Mouse (Mus musculus) stomach, postnatal 0 days (tissue): ENCODE measurements around the gene Rbp4.
A peak's percentile ranks its signal among the peaks of the same experiment; 100 is the strongest.

ENCODE experiments used
- CTCF ChIP-seq: IDR thresholded peaks from 2 replicates; pipeline ENCODE4 v1.5.1; 2016; ENCODE audit warnings: antibody characterized with exemption, low read depth, mild to moderate bottlenecking, moderate library complexity
- EP300 ChIP-seq: optimal IDR thresholded peaks from 2 replicates; pipeline ENCODE3; 2016; ENCODE audit warnings: antibody characterized with exemption

- TF ChIP-seq CTCF (peak; percentile 80), EP300 (no peak)
Observed at GRCm38 (mm10) chr19:38086948-38087551, 38.0 kb downstream of the Rbp4 start.
